Mouse (Mus musculus): Measurements from ENCODE around the gene Pstk. TPM values are rescaled to one million over a fixed set of nuclear protein-coding genes. Genes with fewer than 3 reads are reported as not detected.
A peak's percentile ranks its signal among the peaks of the same experiment; 100 is the strongest.
"Not testable (repeated sequence)": the region's sequence is repeated elsewhere in the genome, so short reads cannot be mapped to it uniquely, and the experiment has no call there.

Pstk gene
- total RNA-seq, 1 experiment from 2014 or later = 32.3 TPM

GRCm38 (mm10) chr7:131409988-131410385, 39.0 kb downstream of the Pstk start:
- peak in 1 of 2 experiments; percentile 37; a peak in 2 of 4 replicates for ATAC-seq (replicated peaks in 1 of 2; ENCODE audit: insufficient read depth in 1 of 2, low FRiP score in 2 of 2, low TSS enrichment in 1 of 2, low read depth in 1 of 2, poor library complexity in 2 of 2, severe bottlenecking in 2 of 2)

GRCm38 (mm10) chr7:131410416-131411058, 39.6 kb downstream of the Pstk start, which contains the start of the genes Ikzf5 and Acadsb:
TSS of gene Ikzf5 (minus strand) at chr7:131410521.
TSS of gene Acadsb (plus strand) at chr7:131410601.
- peak; percentile 99 for ATAC-seq (replicated peaks in 1 of 2; ENCODE audit: insufficient read depth in 1 of 2, low FRiP score in 2 of 2, low TSS enrichment in 1 of 2, low read depth in 1 of 2, poor library complexity in 2 of 2, severe bottlenecking in 2 of 2)

GRCm38 (mm10) chr7:131411221-131411940, 40.4 kb downstream of the Pstk start:
- no peak for ATAC-seq (replicated peaks in 1 of 2; ENCODE audit: insufficient read depth in 1 of 2, low FRiP score in 2 of 2, low TSS enrichment in 1 of 2, low read depth in 1 of 2, poor library complexity in 2 of 2, severe bottlenecking in 2 of 2)

GRCm38 (mm10) chr7:131411941-131412270, 41.0 kb downstream of the Pstk start:
- ATAC-seq (replicated peaks in 1 of 2; ENCODE audit: insufficient read depth in 1 of 2, low FRiP score in 2 of 2, low TSS enrichment in 1 of 2, low read depth in 1 of 2, poor library complexity in 2 of 2, severe bottlenecking in 2 of 2) = no peak

GRCm38 (mm10) chr7:131416742-131417141, 45.8 kb downstream of the Pstk start:
- not testable (repeated sequence) for ATAC-seq (replicated peaks in 1 of 2; ENCODE audit: insufficient read depth in 1 of 2, low FRiP score in 2 of 2, low TSS enrichment in 1 of 2, low read depth in 1 of 2, poor library complexity in 2 of 2, severe bottlenecking in 2 of 2)

GRCm38 (mm10) chr7:131417605-131418004, 46.7 kb downstream of the Pstk start:
- no peak for ATAC-seq (replicated peaks in 1 of 2; ENCODE audit: insufficient read depth in 1 of 2, low FRiP score in 2 of 2, low TSS enrichment in 1 of 2, low read depth in 1 of 2, poor library complexity in 2 of 2, severe bottlenecking in 2 of 2)

GRCm38 (mm10) chr7:131424912-131425311, 54.0 kb downstream of the Pstk start:
- peak in 1 of 2 experiments; percentile 32; a peak in 1 of 4 replicates for ATAC-seq (replicated peaks in 1 of 2; ENCODE audit: insufficient read depth in 1 of 2, low FRiP score in 2 of 2, low TSS enrichment in 1 of 2, low read depth in 1 of 2, poor library complexity in 2 of 2, severe bottlenecking in 2 of 2)

- no peak for ATAC-seq (replicated peaks in 1 of 2; ENCODE audit: insufficient read depth in 1 of 2, low FRiP score in 2 of 2, low TSS enrichment in 1 of 2, low read depth in 1 of 2, poor library complexity in 2 of 2, severe bottlenecking in 2 of 2)
Observed at GRCm38 (mm10) chr7:131427331-131427730, 56.4 kb downstream of the Pstk start.

GRCm38 (mm10) chr7:131432244-131432643, 61.3 kb downstream of the Pstk start:
- no peak for ATAC-seq (replicated peaks in 1 of 2; ENCODE audit: insufficient read depth in 1 of 2, low FRiP score in 2 of 2, low TSS enrichment in 1 of 2, low read depth in 1 of 2, poor library complexity in 2 of 2, severe bottlenecking in 2 of 2)

- ATAC-seq (replicated peaks in 1 of 2; ENCODE audit: insufficient read depth in 1 of 2, low FRiP score in 2 of 2, low TSS enrichment in 1 of 2, low read depth in 1 of 2, poor library complexity in 2 of 2, severe bottlenecking in 2 of 2) = no peak
Observed at GRCm38 (mm10) chr7:131434276-131434675, 63.3 kb downstream of the Pstk start.

GRCm38 (mm10) chr7:131437051-131437450, 66.1 kb downstream of the Pstk start:
- ATAC-seq (replicated peaks in 1 of 2; ENCODE audit: insufficient read depth in 1 of 2, low FRiP score in 2 of 2, low TSS enrichment in 1 of 2, low read depth in 1 of 2, poor library complexity in 2 of 2, severe bottlenecking in 2 of 2) = no peak

Other genes with a start within 250 kb of the Pstk start
- gene 4933402N03Rik, start 224.8 kb upstream of the Pstk start, total RNA-seq (2017) = not detected in 2 replicates
- not detected in 2 replicates for gene 5430419D17Rik, start 196.7 kb upstream of the Pstk start, total RNA-seq (2017)
- not detected in 2 replicates for gene Cuzd1, start 48.8 kb upstream of the Pstk start, total RNA-seq (2017)
- gene Fam24b, start 41.6 kb upstream of the Pstk start, total RNA-seq (2017) = not detected in 2 replicates
- not detected in 2 replicates for gene Fam24a, start 37.3 kb upstream of the Pstk start, total RNA-seq (2017)
- 6.6 and 15.8 TPM in 2 replicates for gene 2310057M21Rik, start 8.4 kb upstream of the Pstk start, total RNA-seq (2017)
- gene Ikzf5, start 39.4 kb downstream of the Pstk start, total RNA-seq (2017) = 24.6 and 25.1 TPM in 2 replicates
- gene Acadsb, start 39.5 kb downstream of the Pstk start, total RNA-seq (2017) = 37.9 and 48.9 TPM in 2 replicates
- gene Hmx3, start 171.7 kb downstream of the Pstk start, total RNA-seq (2017) = not detected in 2 replicates
- gene Hmx2, start 177.6 kb downstream of the Pstk start, total RNA-seq (2017) = not detected in 2 replicates
- 65.0 and 78.4 TPM in 2 replicates for gene Bub3, start 189.1 kb downstream of the Pstk start, total RNA-seq (2017)

Measured in hematopoietic stem cell, adult 5-6 weeks (primary cell).